Mouse (Mus musculus): Measurements from ENCODE around the gene Slc7a6os.

Gene Slc7a6os

DNA sequence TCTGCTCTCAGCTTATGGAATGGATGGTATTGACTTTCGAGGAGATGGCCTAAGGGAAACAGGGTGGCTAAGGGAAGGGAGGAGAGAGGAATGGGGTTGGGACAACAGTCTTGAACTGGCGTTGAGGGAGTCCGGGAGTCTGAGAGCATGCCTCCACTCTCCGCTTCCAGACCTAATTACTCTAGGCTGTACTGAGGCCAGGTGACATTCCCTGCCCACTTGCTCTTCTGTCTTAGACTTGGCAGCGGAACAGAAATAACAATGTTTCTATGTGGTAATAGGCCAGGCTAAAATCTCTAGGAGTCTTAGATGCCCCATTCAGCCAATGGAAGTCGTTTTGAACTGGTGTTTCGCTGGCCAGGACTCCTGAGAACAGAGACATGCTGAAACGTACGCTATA is 59.7 kb downstream of the Slc7a6os start:
- Histone ChIP-seq H3K36me3 (ENCODE audit: insufficient read depth, low read length) (peaks cover 38% of the 10 kb centered on the region), H3K9me3 (ENCODE audit: low read length) (no peaks in the 10 kb centered on the region), H3K27me3 (ENCODE audit: insufficient read depth, low read length) (no peaks in the 10 kb centered on the region), H3K4me1 (replicated peaks; ENCODE audit: low read depth, low read length) (peaks cover 29% of the 10 kb centered on the region), H3K4me3 (replicated peaks; ENCODE audit: low read length) (peak overlapping the region; percentile 90)
- TF ChIP-seq CTCF (conservative IDR thresholded peaks at IDR 0.05; ENCODE audit: low read length) (no peak), POU5F1 (IDR thresholded peaks at IDR 0.05; ENCODE audit: borderline replicate concordance, low read length) (no peak), NANOG (IDR thresholded peaks at IDR 0.05; ENCODE audit: borderline replicate concordance, low read length) (no peak)
